Mouse (Mus musculus): Measurements from ENCODE around the gene Zic1. TPM values are rescaled to one million over a fixed set of nuclear protein-coding genes. Genes with fewer than 3 reads are reported as not detected.

Zic1 gene
- polyA plus RNA-seq, 1 experiment from 2014 or later: 14.4 TPM

- H3K27ac ChIP-seq: peak overlapping the region; percentile 47
- H3K27me3 ChIP-seq: peaks cover 89% of the 10 kb centered on the region
- WGBS: 2% methylated on average over 14 of the region's 14 CpGs
- ATAC-seq (ENCODE audit: low FRiP score): peak; percentile 42; the same call in 1 of the 2 replicates
- H3K9me3 ChIP-seq: no peaks in the 10 kb centered on the region
- peaks cover 16% of the 10 kb centered on the region for H3K4me1 ChIP-seq
- no peaks in the 10 kb centered on the region for H3K36me3 ChIP-seq (replicated peaks)
- no peak overlapping the region for H3K4me3 ChIP-seq (replicated peaks)
- H3K4me2 ChIP-seq: peak overlapping the region; percentile 8; the same call in 1 of the 2 replicates
- H3K9ac ChIP-seq: no peak overlapping the region
These were observed 28.6 kb upstream of the Zic1 start for GRCm38 (mm10) chr9:91394211-91394646.

- peaks cover 16% of the 10 kb centered on the region for H3K4me1 ChIP-seq
- WGBS: under 1% methylated on average over 8 of the region's 8 CpGs
- 0 out of 2 replicates have a peak, but pooled peaks have one; percentile 15 for ATAC-seq (ENCODE audit: low FRiP score)
These were observed 27.9 kb upstream of the Zic1 start for GRCm38 (mm10) chr9:91393376-91394068.

GRCm38 (mm10) chr9:91388173-91388572 lies 22.6 kb upstream of the Zic1 start:
- Histone ChIP-seq H3K27ac (0 out of 2 replicates have a peak overlapping the region, but pooled peaks have one; percentile 36), H3K9me3 (no peaks in the 10 kb centered on the region)

More at GRCm38 (mm10) chr9:91393376-91394068, 27.9 kb upstream of the Zic1 start:
- Histone ChIP-seq H3K27ac (peak overlapping the region; percentile 47), H3K27me3 (peaks cover 86% of the 10 kb centered on the region), H3K4me2 (0 out of 2 replicates have a peak overlapping the region, but pooled peaks have one; percentile 2), H3K4me3 (replicated peaks) (no peak overlapping the region), H3K9ac (no peak overlapping the region), H3K36me3 (replicated peaks) (no peaks in the 10 kb centered on the region), H3K9me3 (no peaks in the 10 kb centered on the region)

GRCm38 (mm10) chr9:91387740-91388080 lies 22.1 kb upstream of the Zic1 start:
- WGBS: under 1% methylated on average over 5 of the region's 5 CpGs
- peaks cover 36% of the 10 kb centered on the region for H3K4me1 ChIP-seq
- peak overlapping the region; percentile 46 for H3K4me2 ChIP-seq
- no peaks in the 10 kb centered on the region for H3K9me3 ChIP-seq
- no peak overlapping the region for H3K9ac ChIP-seq
- H3K27ac ChIP-seq: peak overlapping the region; percentile 94
- H3K36me3 ChIP-seq (replicated peaks): no peaks in the 10 kb centered on the region
- 0 out of 2 replicates have a peak overlapping the region, but pooled peaks have one; percentile 21 for H3K4me3 ChIP-seq (replicated peaks)
- peaks cover 84% of the 10 kb centered on the region for H3K27me3 ChIP-seq
- ATAC-seq (ENCODE audit: low FRiP score): no peak

More at GRCm38 (mm10) chr9:91388173-91388572, 22.6 kb upstream of the Zic1 start:
- WGBS: 2% methylated on average over 4 of the region's 4 CpGs
- Histone ChIP-seq H3K4me3 (replicated peaks) (no peak overlapping the region), H3K36me3 (replicated peaks) (no peaks in the 10 kb centered on the region), H3K4me1 (peaks cover 35% of the 10 kb centered on the region), H3K4me2 (no peak overlapping the region), H3K9ac (no peak overlapping the region), H3K27me3 (peaks cover 82% of the 10 kb centered on the region)
- no peak for ATAC-seq (ENCODE audit: low FRiP score)

- H3K27ac ChIP-seq: peak overlapping the region; percentile 94
- peaks cover 41% of the 10 kb centered on the region for H3K4me1 ChIP-seq
- H3K9me3 ChIP-seq: no peaks in the 10 kb centered on the region
- peak overlapping the region; percentile 40; the same call in 1 of the 2 replicates for H3K9ac ChIP-seq
- H3K27me3 ChIP-seq: peaks cover 85% of the 10 kb centered on the region
- peak overlapping the region; percentile 46 for H3K4me2 ChIP-seq
- no peaks in the 10 kb centered on the region for H3K36me3 ChIP-seq (replicated peaks)
- H3K4me3 ChIP-seq (replicated peaks): peak overlapping the region; percentile 21
- under 1% methylated on average over 31 of the region's 31 CpGs for WGBS
- peak; percentile 40 for ATAC-seq (ENCODE audit: low FRiP score)
These were observed 21.5 kb upstream of the Zic1 start for GRCm38 (mm10) chr9:91386891-91387739.

- WGBS: 1% methylated on average over 17 of the region's 17 CpGs
- ATAC-seq (ENCODE audit: low FRiP score): peak; percentile 16; the same call in 1 of the 2 replicates
- Histone ChIP-seq H3K4me2 (peak overlapping the region; percentile 46), H3K27me3 (peaks cover 84% of the 10 kb centered on the region), H3K9me3 (no peaks in the 10 kb centered on the region), H3K36me3 (replicated peaks) (no peaks in the 10 kb centered on the region), H3K4me1 (peaks cover 46% of the 10 kb centered on the region), H3K4me3 (replicated peaks) (peak overlapping the region; percentile 21), H3K27ac (peak overlapping the region; percentile 94), H3K9ac (0 out of 2 replicates have a peak overlapping the region, but pooled peaks have one; percentile 40)
These were observed 20.9 kb upstream of the Zic1 start for GRCm38 (mm10) chr9:91386502-91386890.

- Histone ChIP-seq H3K27me3 (peaks cover 82% of the 10 kb centered on the region), H3K36me3 (replicated peaks) (no peaks in the 10 kb centered on the region), H3K4me3 (replicated peaks) (no peak overlapping the region), H3K4me2 (peak overlapping the region; percentile 81), H3K27ac (peak overlapping the region; percentile 94), H3K9me3 (no peaks in the 10 kb centered on the region), H3K4me1 (peaks cover 49% of the 10 kb centered on the region), H3K9ac (no peak overlapping the region)
- no peak for ATAC-seq (ENCODE audit: low FRiP score)
- 2% methylated on average over 8 of the region's 8 CpGs for WGBS
These were observed 20.2 kb upstream of the Zic1 start for GRCm38 (mm10) chr9:91385561-91386430.

- 9% methylated on average over 4 of the region's 4 CpGs for WGBS
- no peak for ATAC-seq (ENCODE audit: low FRiP score)
- peak overlapping the region; percentile 81 for H3K4me2 ChIP-seq
- H3K4me3 ChIP-seq (replicated peaks): peak overlapping the region; percentile 57
- H3K27me3 ChIP-seq: peaks cover 80% of the 10 kb centered on the region
- peaks cover 54% of the 10 kb centered on the region for H3K4me1 ChIP-seq
- peak overlapping the region; percentile 94 for H3K27ac ChIP-seq
- peak overlapping the region; percentile 89; the same call in 1 of the 2 replicates for H3K9ac ChIP-seq
- no peaks in the 10 kb centered on the region for H3K36me3 ChIP-seq (replicated peaks)
- H3K9me3 ChIP-seq: no peaks in the 10 kb centered on the region
These were observed 19.3 kb upstream of the Zic1 start for GRCm38 (mm10) chr9:91384693-91385560.

GRCm38 (mm10) chr9:91384136-91384500 lies 18.5 kb upstream of the Zic1 start:
- Histone ChIP-seq H3K27me3 (peaks cover 80% of the 10 kb centered on the region), H3K4me2 (peak overlapping the region; percentile 81), H3K9me3 (no peaks in the 10 kb centered on the region), H3K36me3 (replicated peaks) (no peaks in the 10 kb centered on the region), H3K9ac (peak overlapping the region; percentile 89), H3K4me3 (replicated peaks) (peak overlapping the region; percentile 57), H3K27ac (peak overlapping the region; percentile 94), H3K4me1 (peaks cover 55% of the 10 kb centered on the region)
- peak; percentile 66 for ATAC-seq (ENCODE audit: low FRiP score)
- WGBS: 1% methylated on average over 30 of the region's 30 CpGs

GRCm38 (mm10) chr9:91383441-91384135 lies 18.0 kb upstream of the Zic1 start:
- Histone ChIP-seq H3K27me3 (peaks cover 84% of the 10 kb centered on the region), H3K9me3 (no peaks in the 10 kb centered on the region), H3K4me3 (replicated peaks) (peak overlapping the region; percentile 57), H3K4me2 (peak overlapping the region; percentile 81), H3K27ac (peak overlapping the region; percentile 94), H3K9ac (peak overlapping the region; percentile 89), H3K36me3 (replicated peaks) (no peaks in the 10 kb centered on the region), H3K4me1 (peaks cover 60% of the 10 kb centered on the region)
- peak; percentile 52 for ATAC-seq (ENCODE audit: low FRiP score)
- 2% methylated on average over 28 of the region's 28 CpGs for WGBS

Data from forebrain, embryonic 12.5 days (tissue).